Mouse (Mus musculus): ENCODE data around the gene Tfam. TPM values are rescaled to one million over a fixed set of nuclear protein-coding genes. Genes with fewer than 3 reads are reported as not detected.

The Tfam gene
- polyA plus RNA-seq (2015; fragmentation: Nextera tagmentation; extraction: Ambion mirVana): 74.2 and 82.5 TPM in 2 replicates

GRCm38 (mm10) chr10:71238240-71238554 lies at the start of gene Tfam:
Gene Tfam (minus strand): TSS chr10:71238280.
- H3K9ac ChIP-seq: peak within 1 kb of the TSS; percentile 92
- no peaks in the 10 kb centered on the region for H3K27me3 ChIP-seq (replicated peaks)
- peak within 1 kb of the TSS; percentile 69 for H3K4me2 ChIP-seq
- ATAC-seq (ENCODE audit: insufficient read depth, low FRiP score, low read depth): no peak
- H3K36me3 ChIP-seq: peaks cover 14% of the 10 kb centered on the region
- WGBS: 4% methylated on average over 7 of the region's 7 CpGs
- H3K4me1 ChIP-seq: peaks cover 3% of the 10 kb centered on the region; the same call in 1 of the 2 replicates
- H3K4me3 ChIP-seq (replicated peaks): peak within 1 kb of the TSS; percentile 86
- peak within 1 kb of the TSS; percentile 70 for H3K27ac ChIP-seq
- no peaks in the 10 kb centered on the region for H3K9me3 ChIP-seq

DNA sequence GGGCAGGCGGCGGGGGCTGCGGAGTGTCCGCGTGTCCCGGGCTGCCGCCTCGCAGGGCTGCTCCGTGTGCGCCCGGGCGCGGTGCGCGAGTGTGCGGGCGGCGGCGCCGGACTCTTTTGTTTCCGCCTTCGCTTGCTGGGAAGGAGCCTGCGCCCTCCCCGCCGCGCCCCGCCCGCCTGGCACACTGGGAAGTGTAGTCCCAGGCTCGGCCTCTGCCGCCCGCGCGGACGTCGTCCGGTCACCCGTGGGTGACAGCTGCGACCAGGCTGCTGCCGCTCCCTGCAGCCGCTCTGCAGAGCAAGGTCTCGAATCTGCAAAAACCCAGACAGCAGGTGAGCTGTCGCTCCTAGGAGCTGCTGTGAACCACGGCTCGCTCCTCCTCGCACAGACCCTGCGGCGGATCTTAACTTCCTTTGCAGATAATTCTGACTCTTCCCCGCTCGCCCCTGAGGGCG lies 47.1 kb upstream of the Tfam start, which contains the start of gene Ube2d1:
TSS of gene Ube2d1 (minus strand) at position 137 of the 455 bp plus-strand sequence.
- no peaks in the 10 kb centered on the region for H3K27me3 ChIP-seq (replicated peaks)
- peaks cover 5% of the 10 kb centered on the region; the same call in 1 of the 2 replicates for H3K4me1 ChIP-seq
- H3K9ac ChIP-seq: peak within 1 kb of the TSS; percentile 75
- H3K36me3 ChIP-seq: no peaks in the 10 kb centered on the region
- peak within 1 kb of the TSS; percentile 77 for H3K4me3 ChIP-seq (replicated peaks)
- H3K27ac ChIP-seq: peak within 1 kb of the TSS; percentile 38; the same call in 1 of the 2 replicates
- H3K4me2 ChIP-seq: peak within 1 kb of the TSS; percentile 72
- ATAC-seq (ENCODE audit: insufficient read depth, low FRiP score, low read depth): peak; percentile 92
- under 1% methylated on average over 50 of the region's 50 CpGs for WGBS
- H3K9me3 ChIP-seq: no peaks in the 10 kb centered on the region

- WGBS: under 1% methylated on average over 38 of the region's 41 CpGs
Measured at GRCm38 (mm10) chr10:71284511-71285125, 46.5 kb upstream of the Tfam start.

DNA sequence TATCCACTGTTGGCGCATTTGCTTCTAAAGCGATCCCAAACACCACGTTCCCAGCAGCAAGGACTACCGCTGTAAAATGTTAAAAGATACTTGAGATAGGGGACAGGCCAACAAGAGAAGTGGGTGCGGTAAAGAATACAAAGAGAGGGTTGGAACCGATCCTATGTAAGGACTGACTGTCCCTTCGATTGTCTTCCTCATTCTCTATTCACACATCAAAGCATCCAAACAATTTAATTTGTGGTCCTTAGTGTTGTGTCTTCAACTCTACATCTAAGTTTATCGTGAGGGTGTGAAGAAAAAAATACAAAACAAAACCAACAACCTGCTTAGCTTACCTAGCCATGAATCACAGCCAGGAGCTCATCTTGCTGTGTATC lies 46.0 kb upstream of the Tfam start:
- ATAC-seq (ENCODE audit: insufficient read depth, low FRiP score, low read depth): no peak
- Histone ChIP-seq H3K9me3 (no peaks in the 10 kb centered on the region), H3K9ac (peak overlapping the region; percentile 75), H3K27ac (0 out of 2 replicates have a peak overlapping the region, but pooled peaks have one; percentile 38), H3K4me3 (replicated peaks) (peak overlapping the region; percentile 77), H3K27me3 (replicated peaks) (no peaks in the 10 kb centered on the region), H3K4me1 (peaks cover 5% of the 10 kb centered on the region; the same call in 1 of the 2 replicates), H3K36me3 (no peaks in the 10 kb centered on the region), H3K4me2 (peak overlapping the region; percentile 72)
- WGBS: 10% methylated on average over 8 of the region's 8 CpGs

More at GRCm38 (mm10) chr10:71284511-71285125, 46.5 kb upstream of the Tfam start:
- peak overlapping the region; percentile 77 for H3K4me3 ChIP-seq (replicated peaks)
- no peaks in the 10 kb centered on the region for H3K27me3 ChIP-seq (replicated peaks)
- peaks cover 5% of the 10 kb centered on the region; the same call in 1 of the 2 replicates for H3K4me1 ChIP-seq
- no peaks in the 10 kb centered on the region for H3K36me3 ChIP-seq
- peak; percentile 73 for ATAC-seq (ENCODE audit: insufficient read depth, low FRiP score, low read depth)
- H3K27ac ChIP-seq: peak overlapping the region; percentile 38; the same call in 1 of the 2 replicates
- H3K4me2 ChIP-seq: peak overlapping the region; percentile 72
- peak overlapping the region; percentile 75 for H3K9ac ChIP-seq
- H3K9me3 ChIP-seq: no peaks in the 10 kb centered on the region

DNA sequence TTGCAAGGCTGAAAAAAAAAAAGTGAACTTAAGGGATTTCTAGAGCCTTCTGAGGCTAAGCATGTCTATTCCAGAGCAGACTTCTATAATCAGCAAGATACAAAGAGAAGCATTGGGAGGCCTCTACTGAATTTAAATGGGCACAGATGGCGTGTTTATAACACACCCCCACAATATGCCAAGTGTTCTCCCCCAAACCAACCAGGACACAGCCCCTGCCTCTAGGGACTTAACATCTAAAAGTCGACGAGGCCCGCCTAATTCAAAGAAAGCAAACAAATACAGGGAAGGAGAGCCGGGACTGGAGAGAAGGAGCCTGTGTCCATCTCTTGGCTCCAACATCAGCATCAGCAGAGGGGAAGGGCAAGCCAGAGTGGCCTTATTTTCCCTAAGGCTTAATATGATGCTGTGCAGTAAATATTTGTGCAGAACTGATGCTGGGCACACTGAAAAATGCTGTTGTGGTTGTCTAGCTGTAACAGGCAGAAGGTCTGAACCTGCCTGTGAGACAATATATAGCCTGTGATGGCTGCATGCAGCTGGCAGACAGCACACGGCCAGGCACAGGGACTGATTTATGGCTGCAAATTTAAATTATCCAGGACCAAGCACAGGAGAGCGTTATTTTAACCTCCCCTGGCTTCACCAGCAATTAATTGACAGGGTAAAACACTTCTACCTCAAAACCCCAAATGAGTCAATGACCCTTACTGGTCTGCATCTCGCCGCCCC lies 35.1 kb upstream of the Tfam start:
- H3K4me1 ChIP-seq: no peaks in the 10 kb centered on the region
- 60% methylated on average over 9 of the region's 9 CpGs for WGBS
- no peaks in the 10 kb centered on the region for H3K27me3 ChIP-seq (replicated peaks)
- no peaks in the 10 kb centered on the region for H3K9me3 ChIP-seq
- no peaks in the 10 kb centered on the region for H3K36me3 ChIP-seq
- no peak overlapping the region for H3K9ac ChIP-seq
- ATAC-seq (ENCODE audit: insufficient read depth, low FRiP score, low read depth): no peak
- H3K4me3 ChIP-seq (replicated peaks): no peak overlapping the region
- no peak overlapping the region for H3K4me2 ChIP-seq
- H3K27ac ChIP-seq: no peak overlapping the region

GRCm38 (mm10) chr10:71267973-71268372 lies 29.9 kb upstream of the Tfam start:
- Histone ChIP-seq H3K4me3 (replicated peaks) (no peak overlapping the region), H3K27ac (no peak overlapping the region), H3K9ac (no peak overlapping the region), H3K4me2 (no peak overlapping the region), H3K27me3 (replicated peaks) (no peaks in the 10 kb centered on the region), H3K36me3 (no peaks in the 10 kb centered on the region), H3K9me3 (no peaks in the 10 kb centered on the region), H3K4me1 (no peaks in the 10 kb centered on the region)
- no peak for ATAC-seq (ENCODE audit: insufficient read depth, low FRiP score, low read depth)
- WGBS: 89% methylated on average over 2 of the region's 2 CpGs

GRCm38 (mm10) chr10:71267511-71267910 lies 29.4 kb upstream of the Tfam start:
- H3K9ac ChIP-seq: no peak overlapping the region
- H3K27ac ChIP-seq: no peak overlapping the region
- H3K4me3 ChIP-seq (replicated peaks): no peak overlapping the region
- H3K4me1 ChIP-seq: no peaks in the 10 kb centered on the region
- 77% methylated on average over 11 of the region's 11 CpGs for WGBS
- H3K4me2 ChIP-seq: no peak overlapping the region
- ATAC-seq (ENCODE audit: insufficient read depth, low FRiP score, low read depth): no peak
- no peaks in the 10 kb centered on the region for H3K27me3 ChIP-seq (replicated peaks)
- no peaks in the 10 kb centered on the region for H3K9me3 ChIP-seq
- H3K36me3 ChIP-seq: no peaks in the 10 kb centered on the region

- no peak overlapping the region for H3K4me3 ChIP-seq (replicated peaks)
- no peak overlapping the region for H3K27ac ChIP-seq
- H3K36me3 ChIP-seq: 0 out of 2 replicates have a peak, but pooled peaks cover 2% of the 10 kb centered on the region
- no peaks in the 10 kb centered on the region for H3K9me3 ChIP-seq
- H3K4me1 ChIP-seq: no peaks in the 10 kb centered on the region
- no peak for ATAC-seq (ENCODE audit: insufficient read depth, low FRiP score, low read depth)
- no peak overlapping the region for H3K9ac ChIP-seq
- H3K4me2 ChIP-seq: no peak overlapping the region
- WGBS: 80% methylated on average over 4 of the region's 4 CpGs
- no peaks in the 10 kb centered on the region for H3K27me3 ChIP-seq (replicated peaks)
Measured at GRCm38 (mm10) chr10:71265067-71265466, 27.0 kb upstream of the Tfam start.

GRCm38 (mm10) chr10:71261637-71262036 lies 23.6 kb upstream of the Tfam start:
- WGBS: 77% methylated on average over 8 of the region's 8 CpGs
- 0 out of 2 replicates have a peak, but pooled peaks cover 2% of the 10 kb centered on the region for H3K36me3 ChIP-seq
- H3K4me2 ChIP-seq: no peak overlapping the region
- no peak for ATAC-seq (ENCODE audit: insufficient read depth, low FRiP score, low read depth)
- H3K9ac ChIP-seq: no peak overlapping the region
- no peaks in the 10 kb centered on the region for H3K9me3 ChIP-seq
- no peaks in the 10 kb centered on the region for H3K4me1 ChIP-seq
- no peak overlapping the region for H3K4me3 ChIP-seq (replicated peaks)
- no peaks in the 10 kb centered on the region for H3K27me3 ChIP-seq (replicated peaks)
- no peak overlapping the region; the same call in 1 of the 2 replicates for H3K27ac ChIP-seq

DNA sequence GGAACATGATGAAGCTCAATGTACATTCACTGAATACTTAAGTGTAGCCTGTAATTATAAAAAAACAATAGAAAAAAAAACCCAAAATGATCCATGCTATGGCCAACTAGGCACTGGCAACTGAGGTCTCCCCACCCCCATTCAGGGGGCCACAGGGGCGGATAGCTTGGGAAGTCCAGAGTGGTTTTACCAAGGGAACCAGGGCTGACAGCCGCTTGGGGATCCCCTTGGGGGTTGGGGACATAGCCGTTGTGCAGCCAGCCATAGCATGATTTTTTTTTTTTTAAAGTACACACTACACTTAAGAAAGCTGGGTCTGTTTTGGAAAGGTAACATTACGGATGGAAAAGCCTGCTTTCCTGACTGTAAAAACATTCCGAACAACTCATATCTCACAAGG lies 20.9 kb upstream of the Tfam start:
- no peak overlapping the region for H3K4me2 ChIP-seq
- H3K4me3 ChIP-seq (replicated peaks): no peak overlapping the region
- no peak overlapping the region for H3K9ac ChIP-seq
- no peak overlapping the region for H3K27ac ChIP-seq
- 89% methylated on average over 5 of the region's 5 CpGs for WGBS
- no peaks in the 10 kb centered on the region for H3K4me1 ChIP-seq
- H3K36me3 ChIP-seq: 0 out of 2 replicates have a peak, but pooled peaks cover 6% of the 10 kb centered on the region
- H3K27me3 ChIP-seq (replicated peaks): no peaks in the 10 kb centered on the region
- ATAC-seq (ENCODE audit: insufficient read depth, low FRiP score, low read depth): no peak
- H3K9me3 ChIP-seq: no peaks in the 10 kb centered on the region

GRCm38 (mm10) chr10:71258516-71258915 lies 20.4 kb upstream of the Tfam start:
- no peak overlapping the region for H3K9ac ChIP-seq
- H3K4me2 ChIP-seq: no peak overlapping the region
- H3K4me3 ChIP-seq (replicated peaks): no peak overlapping the region
- no peak for ATAC-seq (ENCODE audit: insufficient read depth, low FRiP score, low read depth)
- no peaks in the 10 kb centered on the region for H3K27me3 ChIP-seq (replicated peaks)
- no peaks in the 10 kb centered on the region for H3K9me3 ChIP-seq
- H3K4me1 ChIP-seq: no peaks in the 10 kb centered on the region
- WGBS: 83% methylated on average over 8 of the region's 8 CpGs
- H3K27ac ChIP-seq: no peak overlapping the region
- H3K36me3 ChIP-seq: 0 out of 2 replicates have a peak, but pooled peaks cover 6% of the 10 kb centered on the region

DNA sequence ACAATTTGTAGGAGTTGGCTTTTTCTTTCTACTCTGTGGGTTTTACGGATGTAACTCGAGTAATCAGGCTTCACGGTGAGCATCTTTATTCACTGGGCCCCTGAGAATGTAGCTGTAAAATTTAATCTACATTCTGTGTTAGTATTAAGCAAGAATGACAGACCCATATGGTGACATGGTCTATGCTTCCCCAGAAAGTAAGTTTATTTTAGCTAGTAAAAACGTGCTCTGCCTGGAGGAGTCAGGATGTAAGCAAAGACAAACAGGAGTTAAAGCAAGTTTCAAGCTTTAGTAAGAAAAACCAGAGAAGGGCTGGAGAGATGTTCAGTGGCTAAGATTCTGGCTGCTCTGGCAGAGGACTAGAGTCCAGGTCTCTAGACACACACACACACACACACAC lies 15.1 kb upstream of the Tfam start:
- Histone ChIP-seq H3K4me3 (replicated peaks) (no peak overlapping the region), H3K9me3 (no peaks in the 10 kb centered on the region), H3K9ac (no peak overlapping the region), H3K27me3 (replicated peaks) (no peaks in the 10 kb centered on the region), H3K36me3 (0 out of 2 replicates have a peak, but pooled peaks cover 4% of the 10 kb centered on the region), H3K27ac (no peak overlapping the region), H3K4me1 (no peaks in the 10 kb centered on the region), H3K4me2 (no peak overlapping the region)
- WGBS: 61% methylated on average over 4 of the region's 4 CpGs
- no peak for ATAC-seq (ENCODE audit: insufficient read depth, low FRiP score, low read depth)
